Mouse (Mus musculus): ENCODE results near the gene Timp4. TPM values are rescaled to one million over a fixed set of nuclear protein-coding genes. Genes with fewer than 3 reads are reported as not detected.
A peak's percentile ranks its signal among the peaks of the same experiment; 100 is the strongest.

The Timp4 gene
- polyA plus RNA-seq, 1 experiment from 2014 or later = 0.55 TPM

DNA sequence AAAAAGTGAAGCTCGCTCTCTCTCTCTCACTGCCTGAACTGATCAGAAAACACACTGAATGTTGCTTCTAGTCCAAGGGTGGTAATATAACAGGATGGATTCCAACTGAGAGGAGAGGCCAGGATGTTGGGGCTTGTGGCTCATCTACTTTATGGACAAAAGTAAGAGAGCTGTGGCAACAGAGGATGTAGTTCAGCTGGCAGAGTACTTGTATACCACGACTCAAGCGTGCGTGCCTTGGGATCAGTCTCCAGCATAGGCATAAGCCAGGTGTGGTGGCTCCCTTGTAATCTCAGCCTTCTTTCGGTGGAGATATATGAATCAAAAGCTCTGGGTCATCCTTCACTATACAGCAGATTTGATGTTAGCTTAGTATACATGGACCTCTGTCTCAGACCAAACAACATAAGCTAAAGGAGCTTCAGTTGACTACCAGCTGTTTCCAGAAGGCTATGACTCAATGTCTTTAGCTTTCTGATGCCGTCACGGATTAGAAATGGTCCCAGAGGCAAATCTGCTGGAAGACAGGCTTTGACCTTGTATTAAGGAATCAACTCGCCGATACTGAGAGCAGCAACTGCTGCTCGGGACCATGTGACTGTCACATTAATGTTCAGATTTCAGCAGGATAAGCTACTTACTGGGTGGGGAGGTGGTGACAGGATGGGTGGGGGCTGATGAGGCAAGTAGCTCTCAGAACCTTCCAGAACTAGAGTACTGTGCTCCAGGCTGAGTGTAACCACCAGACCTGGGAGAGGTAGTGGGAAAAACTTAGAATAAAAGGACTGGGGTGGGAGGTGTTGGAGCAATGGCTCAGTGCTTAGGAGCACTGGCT lies 16.8 kb upstream of the Timp4 start:
- Histone ChIP-seq H3K36me3 (ENCODE audit: control insufficient read depth, insufficient read depth, low read length) (no peaks in the 10 kb centered on the region), H3K4me1 (ENCODE audit: control insufficient read depth, insufficient read depth, low read length) (peaks cover 8% of the 10 kb centered on the region), H3K27me3 (replicated peaks; ENCODE audit: control insufficient read depth, insufficient read depth, low read length) (no peaks in the 10 kb centered on the region), H3K4me2 (ENCODE audit: low read depth, low read length) (no peak overlapping the region), H3K27ac (ENCODE audit: low read length) (no peak overlapping the region), H3K9me3 (ENCODE audit: control insufficient read depth, low read length) (no peaks in the 10 kb centered on the region), H3K9ac (ENCODE audit: low read depth, low read length) (no peak overlapping the region), H3K4me3 (ENCODE audit: low read length) (no peak overlapping the region)
- ATAC-seq = no peak
- WGBS = 87% methylated on average over 10 of the region's 10 CpGs

GRCm38 (mm10) chr6:115267916-115268315 lies 15.9 kb upstream of the Timp4 start:
- Histone ChIP-seq H3K27ac (ENCODE audit: low read length) (no peak overlapping the region), H3K9me3 (ENCODE audit: control insufficient read depth, low read length) (no peaks in the 10 kb centered on the region), H3K4me1 (ENCODE audit: control insufficient read depth, insufficient read depth, low read length) (peaks cover 8% of the 10 kb centered on the region), H3K4me2 (ENCODE audit: low read depth, low read length) (no peak overlapping the region), H3K36me3 (ENCODE audit: control insufficient read depth, insufficient read depth, low read length) (no peaks in the 10 kb centered on the region), H3K9ac (ENCODE audit: low read depth, low read length) (no peak overlapping the region), H3K27me3 (replicated peaks; ENCODE audit: control insufficient read depth, insufficient read depth, low read length) (no peaks in the 10 kb centered on the region), H3K4me3 (ENCODE audit: low read length) (no peak overlapping the region)
- ATAC-seq = peak; percentile 79
- WGBS = 56% methylated on average over 2 of the region's 2 CpGs

DNA sequence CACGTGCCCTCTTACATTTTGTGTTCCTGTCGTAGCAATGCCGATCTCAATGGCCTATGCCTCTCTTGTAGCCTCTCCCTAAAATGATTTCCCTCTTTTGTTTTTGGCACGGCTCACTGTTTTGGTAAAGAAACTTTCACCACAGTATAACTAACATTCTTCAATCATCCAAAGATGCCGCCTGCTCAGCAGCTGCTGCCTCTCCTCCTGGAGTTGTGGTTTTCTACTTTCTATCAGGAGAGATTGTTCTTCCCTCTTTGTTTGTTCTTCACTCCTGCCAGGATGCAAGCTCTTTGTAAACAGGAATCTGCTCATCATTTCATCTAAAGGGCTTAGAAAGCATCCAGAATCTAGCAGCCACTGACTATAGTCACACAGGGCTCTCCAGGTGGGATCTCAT lies 14.8 kb upstream of the Timp4 start:
- no peak for ATAC-seq
- Histone ChIP-seq H3K9ac (ENCODE audit: low read depth, low read length) (no peak overlapping the region), H3K27me3 (replicated peaks; ENCODE audit: control insufficient read depth, insufficient read depth, low read length) (no peaks in the 10 kb centered on the region), H3K27ac (ENCODE audit: low read length) (no peak overlapping the region), H3K36me3 (ENCODE audit: control insufficient read depth, insufficient read depth, low read length) (no peaks in the 10 kb centered on the region), H3K4me2 (ENCODE audit: low read depth, low read length) (no peak overlapping the region), H3K4me3 (ENCODE audit: low read length) (no peak overlapping the region), H3K4me1 (ENCODE audit: control insufficient read depth, insufficient read depth, low read length) (peaks cover 2% of the 10 kb centered on the region; the same call in 1 of the 2 replicates), H3K9me3 (ENCODE audit: control insufficient read depth, low read length) (no peaks in the 10 kb centered on the region)
- WGBS = 74% methylated on average over 5 of the region's 5 CpGs

GRCm38 (mm10) chr6:115260507-115260906 lies 8.5 kb upstream of the Timp4 start:
- Histone ChIP-seq H3K27me3 (replicated peaks; ENCODE audit: control insufficient read depth, insufficient read depth, low read length) (no peaks in the 10 kb centered on the region), H3K4me3 (ENCODE audit: low read length) (no peak overlapping the region), H3K27ac (ENCODE audit: low read length) (no peak overlapping the region), H3K9ac (ENCODE audit: low read depth, low read length) (no peak overlapping the region), H3K9me3 (ENCODE audit: control insufficient read depth, low read length) (no peaks in the 10 kb centered on the region), H3K4me2 (ENCODE audit: low read depth, low read length) (no peak overlapping the region), H3K4me1 (ENCODE audit: control insufficient read depth, insufficient read depth, low read length) (peaks cover 2% of the 10 kb centered on the region; the same call in 1 of the 2 replicates), H3K36me3 (ENCODE audit: control insufficient read depth, insufficient read depth, low read length) (no peaks in the 10 kb centered on the region)
- 0 out of 2 replicates have a peak, but pooled peaks have one; percentile 21 for ATAC-seq
- 55% methylated on average over 3 of the region's 3 CpGs for WGBS

GRCm38 (mm10) chr6:115255171-115255570 lies 3.2 kb upstream of the Timp4 start:
- Histone ChIP-seq H3K4me3 (ENCODE audit: low read length) (no peak overlapping the region), H3K9ac (ENCODE audit: low read depth, low read length) (no peak overlapping the region), H3K36me3 (ENCODE audit: control insufficient read depth, insufficient read depth, low read length) (no peaks in the 10 kb centered on the region), H3K27ac (ENCODE audit: low read length) (no peak overlapping the region), H3K4me2 (ENCODE audit: low read depth, low read length) (no peak overlapping the region), H3K27me3 (replicated peaks; ENCODE audit: control insufficient read depth, insufficient read depth, low read length) (no peaks in the 10 kb centered on the region), H3K9me3 (ENCODE audit: control insufficient read depth, low read length) (no peaks in the 10 kb centered on the region), H3K4me1 (ENCODE audit: control insufficient read depth, insufficient read depth, low read length) (peaks cover 14% of the 10 kb centered on the region)
- ATAC-seq = no peak
- 77% methylated on average over 3 of the region's 3 CpGs for WGBS

- H3K9me3 ChIP-seq (ENCODE audit: control insufficient read depth, low read length) = no peaks in the 10 kb centered on the region
- no peak overlapping the region for H3K27ac ChIP-seq (ENCODE audit: low read length)
- ATAC-seq = peak; percentile 71
- peak overlapping the region; percentile 27 for H3K4me3 ChIP-seq (ENCODE audit: low read length)
- H3K9ac ChIP-seq (ENCODE audit: low read depth, low read length) = peak overlapping the region; percentile 53
- no peaks in the 10 kb centered on the region for H3K36me3 ChIP-seq (ENCODE audit: control insufficient read depth, insufficient read depth, low read length)
- H3K27me3 ChIP-seq (replicated peaks; ENCODE audit: control insufficient read depth, insufficient read depth, low read length) = no peaks in the 10 kb centered on the region
- peaks cover 11% of the 10 kb centered on the region for H3K4me1 ChIP-seq (ENCODE audit: control insufficient read depth, insufficient read depth, low read length)
- 6% methylated on average over 13 of the region's 13 CpGs for WGBS
- H3K4me2 ChIP-seq (ENCODE audit: low read depth, low read length) = peak overlapping the region; percentile 55
These were observed 447 bp downstream of the Timp4 start for GRCm38 (mm10) chr6:115251531-115251985.

- no peak overlapping the region for H3K27ac ChIP-seq (ENCODE audit: low read length)
- H3K9me3 ChIP-seq (ENCODE audit: control insufficient read depth, low read length) = no peaks in the 10 kb centered on the region
- WGBS = 83% methylated on average over 3 of the region's 3 CpGs
- no peaks in the 10 kb centered on the region for H3K4me1 ChIP-seq (ENCODE audit: control insufficient read depth, insufficient read depth, low read length)
- no peak overlapping the region for H3K4me3 ChIP-seq (ENCODE audit: low read length)
- H3K27me3 ChIP-seq (replicated peaks; ENCODE audit: control insufficient read depth, insufficient read depth, low read length) = no peaks in the 10 kb centered on the region
- no peaks in the 10 kb centered on the region for H3K36me3 ChIP-seq (ENCODE audit: control insufficient read depth, insufficient read depth, low read length)
- ATAC-seq = no peak
- no peak overlapping the region for H3K4me2 ChIP-seq (ENCODE audit: low read depth, low read length)
- no peak overlapping the region for H3K9ac ChIP-seq (ENCODE audit: low read depth, low read length)
These were observed 6.4 kb downstream of the Timp4 start for GRCm38 (mm10) chr6:115245500-115246058.

DNA sequence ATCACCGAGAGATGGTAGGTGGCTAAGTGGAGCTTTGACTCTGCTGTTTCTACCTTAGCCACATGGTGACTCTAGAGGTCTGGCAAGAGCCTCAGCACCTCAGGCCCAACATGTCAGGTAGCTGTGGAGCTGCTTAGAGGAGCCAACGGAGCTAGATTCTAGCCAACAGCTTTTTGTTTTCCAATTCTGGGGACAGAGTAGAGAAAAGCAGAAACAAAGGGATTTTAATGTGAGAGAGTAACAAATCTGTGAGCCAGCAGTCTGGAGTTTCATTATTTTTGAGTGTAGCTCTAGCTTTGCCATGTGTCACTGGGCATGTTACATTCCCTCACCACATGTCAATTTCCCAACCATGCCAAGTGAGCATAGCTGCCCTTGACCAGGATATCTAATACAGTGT lies 7.8 kb downstream of the Timp4 start:
- Histone ChIP-seq H3K4me2 (ENCODE audit: low read depth, low read length) (no peak overlapping the region), H3K36me3 (ENCODE audit: control insufficient read depth, insufficient read depth, low read length) (no peaks in the 10 kb centered on the region), H3K27me3 (replicated peaks; ENCODE audit: control insufficient read depth, insufficient read depth, low read length) (no peaks in the 10 kb centered on the region), H3K9me3 (ENCODE audit: control insufficient read depth, low read length) (no peaks in the 10 kb centered on the region), H3K4me1 (ENCODE audit: control insufficient read depth, insufficient read depth, low read length) (no peaks in the 10 kb centered on the region), H3K4me3 (ENCODE audit: low read length) (no peak overlapping the region), H3K27ac (ENCODE audit: low read length) (no peak overlapping the region), H3K9ac (ENCODE audit: low read depth, low read length) (no peak overlapping the region)
- WGBS = 77% methylated on average over 2 of the region's 2 CpGs
- no peak for ATAC-seq

DNA sequence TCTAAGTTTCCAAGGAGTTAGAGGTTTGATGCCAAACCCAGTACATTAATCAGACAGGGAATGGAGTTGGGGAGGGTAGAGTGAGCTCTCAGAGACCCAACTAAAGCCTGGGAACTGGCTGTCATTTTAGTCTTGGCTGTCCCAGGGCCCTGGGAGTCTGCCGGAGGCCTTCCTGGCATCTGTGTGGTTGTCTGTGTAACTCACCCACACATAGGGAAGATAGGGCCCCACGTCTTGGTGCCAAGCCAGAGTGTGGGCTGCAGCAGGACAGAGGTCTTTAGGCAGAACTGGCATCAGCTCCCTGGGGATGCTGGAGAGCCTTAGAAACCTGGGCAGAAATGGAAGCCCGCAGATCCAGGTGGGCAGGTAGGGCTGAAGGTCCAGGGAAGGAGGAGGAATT lies 10.1 kb downstream of the Timp4 start:
- H3K36me3 ChIP-seq (ENCODE audit: control insufficient read depth, insufficient read depth, low read length) = no peaks in the 10 kb centered on the region
- no peak for ATAC-seq
- no peak overlapping the region for H3K4me2 ChIP-seq (ENCODE audit: low read depth, low read length)
- no peaks in the 10 kb centered on the region for H3K9me3 ChIP-seq (ENCODE audit: control insufficient read depth, low read length)
- H3K4me3 ChIP-seq (ENCODE audit: low read length) = no peak overlapping the region
- H3K4me1 ChIP-seq (ENCODE audit: control insufficient read depth, insufficient read depth, low read length) = no peaks in the 10 kb centered on the region
- H3K9ac ChIP-seq (ENCODE audit: low read depth, low read length) = no peak overlapping the region
- H3K27me3 ChIP-seq (replicated peaks; ENCODE audit: control insufficient read depth, insufficient read depth, low read length) = no peaks in the 10 kb centered on the region
- H3K27ac ChIP-seq (ENCODE audit: low read length) = no peak overlapping the region
- WGBS = 88% methylated on average over 3 of the region's 3 CpGs

Data from intestine, embryonic 16.5 days (tissue).